Mouse (Mus musculus) lung, postnatal 0 days (tissue): ENCODE measurements around the gene Ctnnbl1. TPM values are rescaled to one million over a fixed set of nuclear protein-coding genes. Genes with fewer than 3 reads are reported as not detected.
A peak's percentile ranks its signal among the peaks of the same experiment; 100 is the strongest.

Experiments
- ATAC-seq: fragments of 200-750 bp; cut with Nextera tagmentation; 2 replicates; pipeline ENCODE4 v1.8.0; 2017; ENCODE audit warnings: moderate library complexity
- DNase-seq: peaks from one replicate; pipeline ENCODE4 v3.0.0-alpha.2; 2016; ENCODE audit warnings: low spot score
- H3K27ac ChIP-seq: fragments of 300-500 bp; sonication (generic); 2 replicates; pipeline ENCODE4 v1.5.1; 2014; ENCODE audit warnings: antibody characterized with exemption, mild to moderate bottlenecking, low read length, mixed read lengths
- H3K27me3 ChIP-seq: fragments of 300-500 bp; sonication (generic); replicated peaks from 2 replicates; pipeline ENCODE4 v1.6.1; 2014; ENCODE audit warnings: low read length, mixed read lengths; ENCODE audit not compliant: insufficient read depth
- H3K36me3 ChIP-seq: fragments of 300-500 bp; sonication (generic); 2 replicates; pipeline ENCODE4 v1.6.1; 2014; ENCODE audit warnings: low read length, mixed read lengths; ENCODE audit not compliant: insufficient read depth
- H3K4me1 ChIP-seq: fragments of 300-500 bp; sonication (generic); 2 replicates; pipeline ENCODE4 v1.6.1; 2014; ENCODE audit warnings: antibody characterized with exemption, low read depth, low read length, mixed read lengths; ENCODE audit not compliant: insufficient read depth
- H3K4me2 ChIP-seq: fragments of 300-500 bp; sonication (generic); replicated peaks from 2 replicates; pipeline ENCODE4 v1.6.1; 2014; ENCODE audit warnings: low read depth, mild to moderate bottlenecking, low read length, moderate library complexity, mixed read lengths
- H3K4me3 ChIP-seq: fragments of 300-500 bp; sonication (generic); 2 replicates; pipeline ENCODE4 v1.5.1; 2014; ENCODE audit warnings: low read depth, low read length
- H3K9ac ChIP-seq: fragments of 300-500 bp; sonication (generic); replicated peaks from 2 replicates; pipeline ENCODE4 v1.6.1; 2014; ENCODE audit warnings: low read depth, mild to moderate bottlenecking
- H3K9me3 ChIP-seq: fragments of 300-500 bp; sonication (generic); 2 replicates; pipeline ENCODE4 v1.6.1; 2016; ENCODE audit warnings: low read length, mixed read lengths
- CTCF ChIP-seq: IDR thresholded peaks from 2 replicates; pipeline ENCODE4 v1.5.1; 2016; ENCODE audit warnings: antibody characterized with exemption, mild to moderate bottlenecking
- EP300 ChIP-seq: IDR thresholded peaks from 2 replicates; pipeline ENCODE4 v1.6.1; 2016; ENCODE audit warnings: antibody characterized with exemption, mild to moderate bottlenecking, control low read depth
- WGBS: fragments of 180-500 bp; shearing (Covaris S2); extraction: QIAGEN DNeasy Blood & Tissue Kit; methylation state at CpG from one replicate; pipeline ENCODE4 v1.1.7; 2014; 5-methylcytosine and 5-hydroxymethylcytosine counted together
- polyA plus RNA-seq: library from polyadenylated mRNA; unstranded; fragments of >200 nt; fragmentation: Nextera tagmentation; extraction: Ambion mirVana; gene quantifications from 2 replicates; pipeline ENCODE4 v1.2.1, GENCODE M21; 2015

The Ctnnbl1 gene
- polyA plus RNA-seq, 1 experiment from 2014 or later: 30.8 TPM

DNA sequence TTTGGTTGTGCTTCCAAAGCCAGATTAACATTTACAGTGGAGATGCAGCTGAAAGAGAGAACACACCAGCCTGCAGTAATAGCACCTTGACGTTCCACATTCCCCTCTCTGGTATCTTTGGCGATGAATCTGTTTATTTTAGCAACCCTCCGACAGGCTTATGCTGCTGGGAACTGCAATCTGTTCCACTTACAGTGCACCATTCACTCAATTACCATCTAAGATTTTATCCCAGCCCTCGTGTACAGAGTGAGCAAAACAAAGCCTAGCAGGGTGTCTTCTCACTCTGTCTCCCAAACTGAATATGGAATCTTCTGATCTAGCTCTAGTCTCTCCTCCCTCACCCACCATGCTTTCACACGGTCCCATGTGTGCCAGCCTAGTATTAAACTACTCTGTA is 140.8 kb downstream of the Ctnnbl1 start:
- Histone ChIP-seq H3K36me3 (no peaks in the 10 kb centered on the region), H3K4me2 (no peak overlapping the region), H3K27ac (no peak overlapping the region), H3K27me3 (no peaks in the 10 kb centered on the region), H3K9me3 (no peaks in the 10 kb centered on the region), H3K9ac (no peak overlapping the region), H3K4me1 (no peaks in the 10 kb centered on the region), H3K4me3 (no peak overlapping the region)
- 36% methylated on average over 5 of the region's 5 CpGs for WGBS
- DNase-seq: no peak
- no peak for TF ChIP-seq EP300
- no peak for TF ChIP-seq CTCF
- no peak for ATAC-seq

DNA sequence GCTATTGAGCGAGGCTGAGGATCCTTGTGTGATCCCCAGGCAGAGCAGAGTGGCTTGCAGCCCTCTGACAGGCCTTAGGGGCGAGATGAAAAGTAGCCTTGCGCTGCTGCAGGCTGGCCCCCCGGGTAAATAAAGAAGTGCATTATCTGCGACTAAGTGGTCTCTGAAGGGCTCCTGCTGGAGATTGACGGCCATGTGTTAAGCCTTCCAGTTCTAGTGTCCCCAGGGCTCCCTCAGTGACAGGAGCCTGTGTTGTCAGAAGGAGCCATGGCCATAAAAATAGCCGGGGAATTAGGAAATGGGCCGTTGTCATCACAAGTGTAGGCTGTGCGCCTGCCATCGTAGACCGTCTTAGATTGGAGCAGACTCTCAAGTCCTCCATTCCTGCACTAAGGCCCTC is 144.7 kb downstream of the Ctnnbl1 start:
- no peaks in the 10 kb centered on the region for H3K36me3 ChIP-seq
- H3K9ac ChIP-seq: no peak overlapping the region
- ATAC-seq (peak; percentile 33; the same call in 1 of the 2 replicates), DNase-seq (no peak)
- H3K9me3 ChIP-seq: no peaks in the 10 kb centered on the region
- WGBS: 27% methylated on average over 11 of the region's 11 CpGs
- no peaks in the 10 kb centered on the region for H3K4me1 ChIP-seq
- no peak overlapping the region for H3K4me2 ChIP-seq
- H3K27me3 ChIP-seq: no peaks in the 10 kb centered on the region
- TF ChIP-seq EP300 (no peak), CTCF (no peak)
- no peak overlapping the region for H3K4me3 ChIP-seq
- H3K27ac ChIP-seq: no peak overlapping the region

DNA sequence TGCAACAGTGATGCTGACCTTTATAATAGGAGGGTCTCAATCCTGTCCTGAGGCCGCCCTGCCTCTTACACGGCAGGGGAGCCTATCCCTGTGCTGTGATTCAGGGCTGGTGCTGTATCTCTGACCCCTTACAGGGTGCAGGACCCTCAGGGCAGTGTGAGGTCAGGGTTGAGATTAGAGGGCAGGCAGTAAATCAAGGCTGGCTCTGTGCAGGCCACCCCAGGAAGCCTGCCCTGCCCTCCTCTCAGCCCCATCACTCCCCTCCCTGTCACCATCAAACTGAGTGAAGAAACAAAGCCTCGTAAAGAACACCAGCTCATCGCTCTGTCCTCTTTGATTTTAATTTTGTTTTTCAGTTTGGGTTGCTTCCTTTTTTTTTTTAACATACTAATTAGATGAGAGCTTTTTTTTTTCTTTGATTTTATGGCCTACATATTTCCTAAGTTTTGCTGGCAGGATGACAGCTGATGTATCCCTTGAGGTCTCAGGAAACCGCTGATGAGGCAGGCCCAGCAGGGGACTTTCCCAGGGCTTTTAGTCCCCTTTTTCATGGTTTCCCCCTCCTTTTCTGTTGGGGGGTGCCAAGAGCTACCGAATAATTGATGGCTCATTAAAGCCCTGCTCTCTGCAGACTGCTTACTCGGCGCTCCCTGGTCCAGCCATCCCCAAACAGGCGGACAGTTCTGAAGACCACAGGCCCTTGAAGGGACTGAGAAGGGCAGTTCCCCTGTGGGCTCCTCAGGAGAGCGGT is 150.2 kb downstream of the Ctnnbl1 start:
- DNase-seq (no peak), ATAC-seq (no peak)
- H3K27me3 ChIP-seq: no peaks in the 10 kb centered on the region
- WGBS: 54% methylated on average over 10 of the region's 10 CpGs
- no peak overlapping the region for H3K4me3 ChIP-seq
- H3K4me2 ChIP-seq: no peak overlapping the region
- H3K36me3 ChIP-seq: no peaks in the 10 kb centered on the region; the same call in 1 of the 2 replicates
- H3K9ac ChIP-seq: no peak overlapping the region
- H3K4me1 ChIP-seq: no peaks in the 10 kb centered on the region
- TF ChIP-seq EP300 (no peak), CTCF (no peak)
- no peak overlapping the region for H3K27ac ChIP-seq
- no peaks in the 10 kb centered on the region for H3K9me3 ChIP-seq

DNA sequence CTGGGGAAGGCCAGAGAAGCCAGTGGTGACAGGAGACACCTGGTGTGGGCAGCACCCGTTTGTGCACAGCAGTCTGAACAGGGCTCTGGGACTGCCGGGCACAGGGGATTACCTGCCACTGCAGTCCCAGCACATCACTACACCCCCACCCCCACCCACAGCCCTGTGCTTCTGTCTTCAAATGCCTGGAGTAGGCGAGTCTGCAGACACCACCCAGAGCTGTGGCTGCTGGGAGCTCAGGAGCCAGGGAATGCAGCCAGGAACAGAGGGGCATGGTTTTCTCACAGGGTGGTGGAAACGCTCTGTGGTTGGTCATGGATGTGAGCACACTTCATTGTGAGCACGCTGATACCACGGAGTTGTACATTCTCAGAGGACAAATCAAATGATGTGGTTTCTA is 154.0 kb downstream of the Ctnnbl1 start:
- Histone ChIP-seq H3K36me3 (no peaks in the 10 kb centered on the region; the same call in 1 of the 2 replicates), H3K27ac (no peak overlapping the region), H3K4me3 (no peak overlapping the region), H3K27me3 (no peaks in the 10 kb centered on the region), H3K4me2 (no peak overlapping the region), H3K9ac (no peak overlapping the region), H3K9me3 (no peaks in the 10 kb centered on the region), H3K4me1 (no peaks in the 10 kb centered on the region)
- ATAC-seq (no peak), DNase-seq (no peak)
- TF ChIP-seq EP300: no peak
- TF ChIP-seq CTCF: no peak
- WGBS: 71% methylated on average over 6 of the region's 6 CpGs

DNA sequence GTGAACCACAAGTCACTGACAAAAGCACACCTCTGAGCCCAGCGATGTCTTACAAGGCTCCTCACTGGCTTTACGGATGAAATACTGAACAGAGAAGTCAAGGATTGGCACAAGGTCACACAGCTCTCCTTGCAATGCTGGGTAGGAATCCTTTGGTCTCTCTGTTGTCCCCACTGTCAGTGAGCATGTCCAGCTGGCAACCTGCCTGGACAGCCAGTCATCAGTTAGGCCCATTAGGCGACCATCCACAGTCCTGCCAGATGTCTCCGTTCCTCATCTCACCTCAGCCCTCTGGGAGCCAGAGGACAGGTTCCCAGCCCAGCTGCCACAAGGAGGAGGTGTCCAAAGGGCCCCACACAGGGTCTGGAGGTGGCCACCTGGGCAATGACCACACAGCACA is 159.9 kb downstream of the Ctnnbl1 start:
- no peaks in the 10 kb centered on the region for H3K27me3 ChIP-seq
- no peaks in the 10 kb centered on the region for H3K9me3 ChIP-seq
- H3K4me3 ChIP-seq: no peak overlapping the region
- no peaks in the 10 kb centered on the region; the same call in 1 of the 2 replicates for H3K36me3 ChIP-seq
- H3K4me2 ChIP-seq: no peak overlapping the region
- ATAC-seq (no peak), DNase-seq (no peak)
- WGBS: 64% methylated on average over 4 of the region's 4 CpGs
- no peak overlapping the region for H3K27ac ChIP-seq
- TF ChIP-seq CTCF: no peak
- no peak for TF ChIP-seq EP300
- no peak overlapping the region for H3K9ac ChIP-seq
- no peaks in the 10 kb centered on the region for H3K4me1 ChIP-seq

DNA sequence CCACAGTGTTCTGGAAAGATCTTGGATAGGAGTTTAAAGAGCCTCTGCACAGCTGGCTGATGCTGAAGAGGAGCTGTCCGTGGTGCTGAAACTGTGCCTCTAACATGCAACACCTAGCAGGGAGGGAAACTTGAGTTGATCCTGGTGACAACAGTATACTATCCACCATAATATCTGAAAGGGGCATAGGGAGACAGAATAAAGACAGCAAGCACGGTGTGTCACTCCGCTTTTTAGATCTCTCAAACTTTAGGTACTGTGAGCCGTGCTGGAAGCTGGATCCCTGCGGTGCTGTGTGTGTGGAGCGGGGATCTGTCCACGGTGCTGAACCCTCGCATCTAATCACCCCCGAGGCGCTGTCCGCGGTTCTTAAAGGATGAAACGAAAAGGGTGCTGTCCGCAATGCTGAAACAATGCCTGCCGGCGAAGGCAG is 176.0 kb downstream of the Ctnnbl1 start:
- Histone ChIP-seq H3K4me3 (no peak overlapping the region), H3K9ac (no peak overlapping the region), H3K4me2 (no peak overlapping the region), H3K27me3 (peaks cover 33% of the 10 kb centered on the region), H3K4me1 (no peaks in the 10 kb centered on the region), H3K9me3 (no peaks in the 10 kb centered on the region), H3K27ac (no peak overlapping the region), H3K36me3 (no peaks in the 10 kb centered on the region)
- peak; percentile 91 for DNase-seq
- 1% methylated on average over 16 of the region's 16 CpGs for WGBS
- TF ChIP-seq CTCF (0 out of 2 replicates have a peak, but pooled peaks have one; percentile 8), EP300 (no peak)
- peak; percentile 82 for ATAC-seq
